Mouse (Mus musculus): ENCODE data around the gene L3mbtl3. TPM values are rescaled to one million over a fixed set of nuclear protein-coding genes. Genes with fewer than 3 reads are reported as not detected.

Gene L3mbtl3
- polyA plus RNA-seq (2015; fragmentation: Nextera tagmentation; extraction: Ambion mirVana), result 22.5 and 24.3 TPM in 2 replicates

DNA sequence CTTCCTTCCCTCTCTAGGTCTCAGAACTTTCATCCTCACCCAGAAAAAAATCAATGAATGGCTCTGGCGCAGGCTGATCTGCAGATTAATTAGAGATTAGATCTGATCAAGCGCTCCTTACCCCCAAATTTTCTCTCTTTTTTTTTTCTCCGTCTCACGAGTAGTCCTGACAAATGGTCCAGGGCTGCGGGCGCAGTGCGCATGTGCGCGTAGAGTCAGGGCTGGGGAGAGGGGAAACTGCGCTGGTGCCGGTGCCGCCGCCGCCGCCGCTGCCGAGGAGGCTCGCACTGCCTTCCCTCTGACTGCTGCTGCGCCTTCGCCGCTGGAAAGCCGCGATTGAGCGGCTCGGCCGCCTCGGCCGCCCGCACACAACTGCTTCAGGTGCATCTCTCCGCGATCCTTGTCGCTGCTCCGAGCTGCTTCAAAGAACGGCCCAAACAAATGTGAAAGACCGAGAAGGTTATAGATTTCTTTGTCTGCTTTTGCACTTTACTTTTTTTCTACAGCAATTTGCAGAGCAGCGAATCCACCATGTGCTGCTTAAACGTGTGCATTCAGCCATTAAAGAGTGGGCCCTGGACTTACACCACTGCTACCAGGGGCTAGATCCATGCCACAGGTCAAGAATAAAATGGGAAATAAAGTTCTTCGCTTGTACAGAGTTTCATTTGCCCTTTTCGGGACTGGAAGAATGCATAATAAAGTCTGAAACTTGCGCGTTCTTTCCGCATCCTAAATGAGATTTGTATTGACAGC, at the start of gene L3mbtl3:
L3mbtl3 (minus strand) TSS at position 182 of the 756 bp plus-strand sequence.
- Histone ChIP-seq H3K27me3 (no peaks in the 10 kb centered on the region), H3K9ac (peak within 1 kb of the TSS; percentile 94), H3K36me3 (no peaks in the 10 kb centered on the region), H3K4me2 (peak within 1 kb of the TSS; percentile 74), H3K27ac (peak within 1 kb of the TSS; percentile 97), H3K9me3 (no peaks in the 10 kb centered on the region), H3K4me1 (peaks cover 20% of the 10 kb centered on the region), H3K4me3 (peak within 1 kb of the TSS; percentile 76)
- ATAC-seq (ENCODE audit: insufficient number of reproducible peaks, insufficient read depth, low FRiP score, low TSS enrichment, low read depth), result peak; percentile 78; the same call in 1 of the 2 replicates
- WGBS, result under 1% methylated on average over 42 of the region's 42 CpGs

DNA sequence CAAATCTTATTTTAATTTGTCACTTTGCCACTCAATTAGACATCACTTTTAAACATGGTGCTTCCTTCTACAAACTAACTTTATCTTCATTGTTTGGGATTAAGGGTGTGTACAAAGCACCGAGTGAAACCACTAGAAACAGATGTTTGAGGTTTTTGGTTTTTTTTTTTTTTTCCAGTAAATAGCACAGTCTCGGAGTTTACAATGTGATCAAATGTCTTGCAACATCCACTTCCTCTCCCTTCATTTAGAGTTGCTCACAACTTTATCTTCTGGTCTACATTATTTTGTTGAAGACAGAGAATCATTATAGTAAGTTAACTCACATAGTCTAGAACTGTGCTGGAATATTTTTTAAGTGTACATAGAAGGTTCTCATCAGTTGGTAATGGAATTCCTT, 45.4 kb upstream of the L3mbtl3 start:
- no peaks in the 10 kb centered on the region for H3K4me1 ChIP-seq
- H3K9me3 ChIP-seq, result peaks cover 4% of the 10 kb centered on the region; the same call in 1 of the 2 replicates
- H3K36me3 ChIP-seq, result no peaks in the 10 kb centered on the region
- no peak overlapping the region for H3K4me2 ChIP-seq
- H3K9ac ChIP-seq, result no peak overlapping the region
- no peak overlapping the region for H3K4me3 ChIP-seq
- no peaks in the 10 kb centered on the region for H3K27me3 ChIP-seq
- H3K27ac ChIP-seq, result no peak overlapping the region
- no peak for ATAC-seq (ENCODE audit: insufficient number of reproducible peaks, insufficient read depth, low FRiP score, low TSS enrichment, low read depth)
- 37% methylated on average over 2 of the region's 2 CpGs for WGBS

- Histone ChIP-seq H3K4me2 (no peak overlapping the region), H3K27me3 (no peaks in the 10 kb centered on the region), H3K9ac (no peak overlapping the region), H3K27ac (no peak overlapping the region), H3K36me3 (no peaks in the 10 kb centered on the region), H3K4me3 (no peak overlapping the region), H3K4me1 (no peaks in the 10 kb centered on the region), H3K9me3 (no peaks in the 10 kb centered on the region)
- no peak for ATAC-seq (ENCODE audit: insufficient number of reproducible peaks, insufficient read depth, low FRiP score, low TSS enrichment, low read depth)
Measured at GRCm38 (mm10) chr10:26388656-26389055, 12.9 kb upstream of the L3mbtl3 start.

DNA sequence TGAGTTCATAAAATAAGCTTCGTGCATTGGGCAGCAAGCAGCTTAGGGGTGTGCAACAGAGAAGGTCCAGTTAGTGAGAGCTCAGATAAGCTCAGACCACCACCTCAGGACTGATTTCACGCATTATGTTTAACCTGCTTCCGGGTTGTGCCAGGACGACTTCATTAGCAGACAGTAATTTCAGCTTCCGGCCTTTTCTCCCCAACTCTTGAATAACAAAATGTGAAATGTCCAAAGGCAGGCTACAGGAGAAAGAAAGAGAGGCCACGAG, 1.5 kb upstream of the L3mbtl3 start:
- 68% methylated on average over 6 of the region's 6 CpGs for WGBS
- H3K4me2 ChIP-seq, result peak overlapping the region; percentile 74; the same call in 1 of the 2 replicates

GRCm38 (mm10) chr10:26376546-26377331, 968 bp upstream of the L3mbtl3 start:
- peak overlapping the region; percentile 74 for H3K4me2 ChIP-seq
- peak overlapping the region; percentile 94 for H3K9ac ChIP-seq
- no peaks in the 10 kb centered on the region for H3K36me3 ChIP-seq
- WGBS, result 31% methylated on average over 10 of the region's 10 CpGs
- H3K4me3 ChIP-seq, result peak overlapping the region; percentile 76
- no peak for ATAC-seq (ENCODE audit: insufficient number of reproducible peaks, insufficient read depth, low FRiP score, low TSS enrichment, low read depth)
- H3K4me1 ChIP-seq, result peaks cover 14% of the 10 kb centered on the region
- peak overlapping the region; percentile 97 for H3K27ac ChIP-seq
- no peaks in the 10 kb centered on the region for H3K27me3 ChIP-seq
- no peaks in the 10 kb centered on the region for H3K9me3 ChIP-seq

More for the DNA sequence above, 1.5 kb upstream of the L3mbtl3 start:
- Histone ChIP-seq H3K27me3 (no peaks in the 10 kb centered on the region), H3K27ac (no peak overlapping the region), H3K4me1 (peaks cover 10% of the 10 kb centered on the region), H3K9ac (no peak overlapping the region), H3K9me3 (no peaks in the 10 kb centered on the region), H3K36me3 (no peaks in the 10 kb centered on the region), H3K4me3 (no peak overlapping the region)
- ATAC-seq (ENCODE audit: insufficient number of reproducible peaks, insufficient read depth, low FRiP score, low TSS enrichment, low read depth), result no peak

DNA sequence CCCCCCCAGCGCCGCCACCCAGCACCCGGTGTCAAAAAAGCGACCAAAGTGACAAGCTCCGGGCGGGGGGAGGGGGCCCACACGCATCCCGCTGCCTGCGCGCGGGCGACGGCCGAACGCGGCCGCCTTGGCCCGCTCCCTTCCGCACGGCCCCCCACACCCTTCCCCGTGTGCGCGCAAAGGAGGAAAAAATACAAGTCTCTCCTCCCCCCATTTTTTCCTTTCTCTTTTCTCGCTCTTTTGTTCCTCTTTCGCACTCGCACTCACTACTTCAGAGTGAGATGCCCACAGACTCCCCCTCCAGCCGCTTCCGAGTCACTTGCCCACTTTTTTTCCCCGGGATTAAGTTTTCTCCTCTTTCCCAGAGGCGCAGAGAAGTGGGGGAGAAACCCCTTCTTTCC, 420 bp downstream of the L3mbtl3 start:
- H3K4me3 ChIP-seq, result peak overlapping the region; percentile 76

GRCm38 (mm10) chr10:26374436-26375311, 1.1 kb downstream of the L3mbtl3 start:
- Histone ChIP-seq H3K9me3 (no peaks in the 10 kb centered on the region), H3K36me3 (no peaks in the 10 kb centered on the region), H3K4me2 (peak overlapping the region; percentile 74), H3K4me3 (peak overlapping the region; percentile 76), H3K27ac (peak overlapping the region; percentile 97), H3K9ac (peak overlapping the region; percentile 94), H3K4me1 (peaks cover 20% of the 10 kb centered on the region), H3K27me3 (no peaks in the 10 kb centered on the region)
- WGBS, result under 1% methylated on average over 59 of the region's 101 CpGs
- ATAC-seq (ENCODE audit: insufficient number of reproducible peaks, insufficient read depth, low FRiP score, low TSS enrichment, low read depth), result peak; percentile 33; the same call in 1 of the 2 replicates

More for the DNA sequence above, 420 bp downstream of the L3mbtl3 start:
- peaks cover 20% of the 10 kb centered on the region for H3K4me1 ChIP-seq
- H3K4me2 ChIP-seq, result peak overlapping the region; percentile 74
- no peaks in the 10 kb centered on the region for H3K36me3 ChIP-seq
- H3K9me3 ChIP-seq, result no peaks in the 10 kb centered on the region
- WGBS, result 1% methylated on average over 22 of the region's 30 CpGs
- no peaks in the 10 kb centered on the region for H3K27me3 ChIP-seq
- peak overlapping the region; percentile 97 for H3K27ac ChIP-seq
- peak; percentile 21 for ATAC-seq (ENCODE audit: insufficient number of reproducible peaks, insufficient read depth, low FRiP score, low TSS enrichment, low read depth)
- H3K9ac ChIP-seq, result peak overlapping the region; percentile 94

- Histone ChIP-seq H3K9ac (peak overlapping the region; percentile 94), H3K4me2 (peak overlapping the region; percentile 74), H3K4me1 (peaks cover 20% of the 10 kb centered on the region), H3K27me3 (no peaks in the 10 kb centered on the region), H3K9me3 (no peaks in the 10 kb centered on the region), H3K27ac (peak overlapping the region; percentile 97), H3K4me3 (peak overlapping the region; percentile 76), H3K36me3 (peaks cover under 1% of the 10 kb centered on the region; the same call in 1 of the 2 replicates)
- 1% methylated on average over 69 of the region's 71 CpGs for WGBS
- ATAC-seq (ENCODE audit: insufficient number of reproducible peaks, insufficient read depth, low FRiP score, low TSS enrichment, low read depth), result peak; percentile 18; the same call in 1 of the 2 replicates
Measured at GRCm38 (mm10) chr10:26373951-26374435, 1.8 kb downstream of the L3mbtl3 start.

DNA sequence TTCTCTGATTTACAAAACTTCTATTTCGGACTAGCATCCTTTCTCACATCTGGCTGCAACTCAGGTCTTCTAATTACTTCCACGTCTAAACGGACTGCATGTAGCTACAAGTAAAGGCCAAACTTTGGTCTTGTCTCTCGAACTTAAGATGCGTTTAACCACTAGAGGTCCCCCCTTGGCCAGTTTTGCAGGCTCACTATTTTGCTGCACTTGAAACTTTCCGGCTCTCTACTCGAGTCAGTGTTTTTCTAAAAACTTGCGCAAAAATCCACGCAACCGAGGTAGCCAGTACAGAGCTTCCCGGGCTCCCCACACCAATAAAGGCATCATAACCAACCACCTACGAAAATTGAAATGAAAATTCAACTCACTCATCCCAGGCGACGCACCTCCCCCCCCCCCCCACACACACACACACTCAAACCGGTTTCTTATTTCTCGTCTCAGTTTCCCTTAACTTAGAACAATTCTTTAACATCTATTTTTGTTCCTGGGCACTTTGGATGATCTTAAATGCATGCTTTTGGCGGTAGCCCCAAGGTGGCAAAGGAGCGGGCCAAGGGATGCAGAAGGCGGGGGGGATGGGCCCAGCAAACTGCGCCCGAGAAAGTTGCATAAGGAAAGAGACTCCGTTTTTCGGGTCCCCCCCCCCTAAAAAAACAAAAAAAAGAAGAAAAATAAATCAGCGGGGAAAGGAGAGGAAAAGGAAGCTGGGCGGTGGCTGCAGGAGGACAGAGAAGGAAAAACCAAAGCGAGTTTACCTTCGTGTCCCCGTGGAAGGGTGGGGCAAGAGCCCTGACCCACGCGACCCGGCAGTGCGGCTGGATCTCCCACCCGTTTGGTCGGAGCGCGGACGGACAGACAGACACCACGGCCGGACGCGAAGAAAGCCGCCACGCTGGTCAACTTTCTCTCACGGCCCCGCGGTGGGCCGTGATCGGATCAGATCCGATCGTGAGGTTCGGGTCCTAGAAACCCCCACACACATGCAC, 2.5 kb downstream of the L3mbtl3 start:
- H3K4me1 ChIP-seq, result peaks cover 20% of the 10 kb centered on the region
- peak overlapping the region; percentile 94 for H3K9ac ChIP-seq
- H3K4me2 ChIP-seq, result peak overlapping the region; percentile 74
- H3K36me3 ChIP-seq, result peaks cover 6% of the 10 kb centered on the region; the same call in 1 of the 2 replicates
- 0 out of 2 replicates have a peak, but pooled peaks have one; percentile 5 for ATAC-seq (ENCODE audit: insufficient number of reproducible peaks, insufficient read depth, low FRiP score, low TSS enrichment, low read depth)
- WGBS, result under 1% methylated on average over 51 of the region's 51 CpGs
- no peaks in the 10 kb centered on the region for H3K9me3 ChIP-seq
- peak overlapping the region; percentile 76 for H3K4me3 ChIP-seq
- peak overlapping the region; percentile 97 for H3K27ac ChIP-seq
- no peaks in the 10 kb centered on the region for H3K27me3 ChIP-seq

GRCm38 (mm10) chr10:26371416-26371815, 4.4 kb downstream of the L3mbtl3 start:
- ATAC-seq (ENCODE audit: insufficient number of reproducible peaks, insufficient read depth, low FRiP score, low TSS enrichment, low read depth), result no peak
- H3K9ac ChIP-seq, result no peak overlapping the region
- no peak overlapping the region for H3K4me3 ChIP-seq
- no peaks in the 10 kb centered on the region for H3K9me3 ChIP-seq
- H3K4me2 ChIP-seq, result peak overlapping the region; percentile 34
- 55% methylated on average over 7 of the region's 7 CpGs for WGBS
- H3K27me3 ChIP-seq, result no peaks in the 10 kb centered on the region
- H3K36me3 ChIP-seq, result peaks cover 19% of the 10 kb centered on the region
- peaks cover 13% of the 10 kb centered on the region for H3K4me1 ChIP-seq
- no peak overlapping the region for H3K27ac ChIP-seq

Measured in embryonic facial prominence, embryonic 13.5 days (tissue).